Mouse (Mus musculus) naive thymus-derived CD4-positive, alpha-beta T cell, adult 2 months (primary cell): ENCODE data around the gene Bcar3.
"Not testable (repeated sequence)": the region's sequence is repeated elsewhere in the genome, so short reads cannot be mapped to it uniquely, and the experiment has no call there.

ENCODE experiments used
- DNase-seq: peaks from one replicate; pipeline ENCODE4 v3.0.0-alpha.2; 2011; ENCODE audit warnings: low read depth

Gene Bcar3

GRCm38 (mm10) chr3:122386444-122386843 is 92.5 kb downstream of the Bcar3 start:
- no peak for DNase-seq

GRCm38 (mm10) chr3:122387771-122388170 is 93.8 kb downstream of the Bcar3 start:
- no peak for DNase-seq

- no peak for DNase-seq
Observed at GRCm38 (mm10) chr3:122389972-122390371, 96.0 kb downstream of the Bcar3 start.

GRCm38 (mm10) chr3:122391098-122391497 is 97.2 kb downstream of the Bcar3 start:
- DNase-seq, result no peak

- no peak for DNase-seq
Observed at GRCm38 (mm10) chr3:122391816-122392215, 97.9 kb downstream of the Bcar3 start.

- not testable (repeated sequence) for DNase-seq
Observed at GRCm38 (mm10) chr3:122393411-122393810, 99.5 kb downstream of the Bcar3 start.

GRCm38 (mm10) chr3:122393836-122394374 is 100.0 kb downstream of the Bcar3 start:
- no peak for DNase-seq

GRCm38 (mm10) chr3:122396957-122397356 is 103.0 kb downstream of the Bcar3 start:
- no peak for DNase-seq

GRCm38 (mm10) chr3:122397401-122397800 is 103.5 kb downstream of the Bcar3 start:
- DNase-seq, result no peak

GRCm38 (mm10) chr3:122401011-122401410 is 107.1 kb downstream of the Bcar3 start:
- DNase-seq, result no peak

- DNase-seq, result no peak
Observed at GRCm38 (mm10) chr3:122402143-122402542, 108.2 kb downstream of the Bcar3 start.

- no peak for DNase-seq
Observed at GRCm38 (mm10) chr3:122403860-122404557, 110.1 kb downstream of the Bcar3 start.

GRCm38 (mm10) chr3:122405203-122405956 is 111.4 kb downstream of the Bcar3 start:
- DNase-seq, result no peak

GRCm38 (mm10) chr3:122406416-122406815 is 112.5 kb downstream of the Bcar3 start:
- DNase-seq, result no peak

- no peak for DNase-seq
Observed at GRCm38 (mm10) chr3:122407757-122408156, 113.8 kb downstream of the Bcar3 start.

- no peak for DNase-seq
Observed at GRCm38 (mm10) chr3:122408798-122409311, 114.9 kb downstream of the Bcar3 start.

GRCm38 (mm10) chr3:122411590-122411989 is 117.7 kb downstream of the Bcar3 start:
- DNase-seq, result no peak

GRCm38 (mm10) chr3:122413729-122414561 is 120.0 kb downstream of the Bcar3 start:
- no peak for DNase-seq

GRCm38 (mm10) chr3:122414868-122415267 is 120.9 kb downstream of the Bcar3 start:
- DNase-seq, result no peak

- DNase-seq, result no peak
Observed at GRCm38 (mm10) chr3:122417466-122417865, 123.5 kb downstream of the Bcar3 start.

GRCm38 (mm10) chr3:122418564-122419274 is 124.8 kb downstream of the Bcar3 start:
- peak; percentile 6 for DNase-seq
